Mouse (Mus musculus): Measurements from ENCODE around the gene Lmod2. TPM values are rescaled to one million over a fixed set of nuclear protein-coding genes. Genes with fewer than 3 reads are reported as not detected.

The Lmod2 gene
- 0.99 TPM in 1 of 2 replicates, not detected in the other for polyA plus RNA-seq (2012; rRNA removed)

GRCm38 (mm10) chr6:24597500-24597899 lies at the start of gene Lmod2:
TSS of gene Lmod2 (plus strand) at chr6:24597762.

Other genes with a start within 250 kb of the Lmod2 start
- gene Iqub, start 82.7 kb upstream of the Lmod2 start, polyA plus RNA-seq (2012; rRNA removed) = 0.92 and 1.3 TPM in 2 replicates
- 46.3 and 55.1 TPM in 2 replicates for gene Ndufa5, start 69.7 kb upstream of the Lmod2 start, polyA plus RNA-seq (2012; rRNA removed)
- gene Asb15, start 69.6 kb upstream of the Lmod2 start, polyA plus RNA-seq (2012; rRNA removed) = 0.04 and 0.11 TPM in 2 replicates
- gene Wasl, start 67.2 kb downstream of the Lmod2 start, polyA plus RNA-seq (2012; rRNA removed) = 23.5 and 24.8 TPM in 2 replicates
- gene Hyal6, start 135.5 kb downstream of the Lmod2 start, polyA plus RNA-seq (2012; rRNA removed) = not detected in 2 replicates
- not detected in 2 replicates for gene Hyal4, start 150.6 kb downstream of the Lmod2 start, polyA plus RNA-seq (2012; rRNA removed)
- gene Spam1, start 193.4 kb downstream of the Lmod2 start, polyA plus RNA-seq (2012; rRNA removed) = not detected in 2 replicates